Mouse (Mus musculus): ENCODE measurements around the gene Ptpa. TPM values are rescaled to one million over a fixed set of nuclear protein-coding genes. Genes with fewer than 3 reads are reported as not detected.

The Ptpa gene
- polyA plus RNA-seq, 1 experiment from 2014 or later: 131 TPM

DNA sequence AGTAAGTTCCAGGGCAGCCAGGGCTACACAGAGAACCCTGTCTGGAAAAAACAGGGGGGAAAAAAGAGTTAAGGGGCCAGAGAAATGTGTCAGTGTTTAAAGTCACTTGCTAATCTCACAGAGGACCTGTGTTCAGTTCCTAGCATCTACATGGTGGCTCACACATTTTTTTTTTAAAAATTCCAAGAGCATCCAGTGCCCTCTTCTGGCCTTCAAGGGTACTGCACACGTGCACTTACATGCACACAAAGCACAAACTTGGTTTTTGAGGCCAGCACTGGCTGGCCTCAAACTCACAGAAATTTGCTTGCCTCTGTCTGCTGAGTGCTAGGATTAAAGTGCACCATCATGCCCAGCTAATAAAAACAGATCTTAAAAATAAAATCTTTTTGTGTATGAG is 34.7 kb downstream of the Ptpa start:
- H3K9ac ChIP-seq (ENCODE audit: low read depth, low read length): no peak overlapping the region
- peaks cover 22% of the 10 kb centered on the region for H3K36me3 ChIP-seq (ENCODE audit: insufficient read depth, low read length)
- WGBS: 88% methylated on average over 1 of the region's 1 CpGs
- H3K9me3 ChIP-seq (replicated peaks; ENCODE audit: low read length): no peaks in the 10 kb centered on the region
- DNase-seq (ENCODE audit: low spot score): no peak
- peak; percentile 55 for TF ChIP-seq CTCF (IDR thresholded peaks at IDR 0.05; ENCODE audit: low read depth)
- ATAC-seq (replicated peaks; ENCODE audit: low FRiP score, low read depth): no peak
- H3K27ac ChIP-seq: no peak overlapping the region
- H3K27me3 ChIP-seq (ENCODE audit: insufficient read depth, low read length): no peaks in the 10 kb centered on the region
- no peak overlapping the region for H3K4me2 ChIP-seq (ENCODE audit: low read length)
- H3K4me3 ChIP-seq (replicated peaks; ENCODE audit: low read depth, low read length): no peak overlapping the region
- H3K4me1 ChIP-seq (replicated peaks; ENCODE audit: insufficient read depth, low read length): peaks cover 7% of the 10 kb centered on the region

DNA sequence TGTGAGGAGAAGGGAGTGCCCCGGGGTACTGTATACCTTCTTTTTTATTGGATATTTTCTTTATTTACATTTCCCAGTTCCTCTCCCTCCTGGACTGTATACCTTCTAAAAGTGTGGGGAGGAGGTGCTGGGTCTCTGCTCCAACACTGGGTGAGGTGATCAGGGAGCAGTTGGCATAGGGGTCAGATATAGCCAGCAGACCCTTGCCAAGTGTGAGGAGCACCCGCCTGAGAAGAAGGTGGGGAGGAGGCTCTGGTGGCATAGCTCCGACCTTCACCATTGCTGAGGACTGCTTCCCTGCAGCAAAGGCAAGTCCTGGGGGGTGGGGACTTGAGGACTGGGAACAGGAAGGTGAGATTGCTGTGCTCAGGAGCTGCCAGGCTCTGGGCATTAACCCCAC is 35.7 kb downstream of the Ptpa start:
- no peaks in the 10 kb centered on the region for H3K9me3 ChIP-seq (replicated peaks; ENCODE audit: low read length)
- H3K4me1 ChIP-seq (replicated peaks; ENCODE audit: insufficient read depth, low read length): no peaks in the 10 kb centered on the region
- no peak for DNase-seq (ENCODE audit: low spot score)
- H3K4me2 ChIP-seq (ENCODE audit: low read length): no peak overlapping the region
- no peak overlapping the region for H3K27ac ChIP-seq
- 0 out of 2 replicates have a peak, but pooled peaks have one; percentile 16 for ATAC-seq (replicated peaks; ENCODE audit: low FRiP score, low read depth)
- TF ChIP-seq CTCF (IDR thresholded peaks at IDR 0.05; ENCODE audit: low read depth): no peak
- H3K4me3 ChIP-seq (replicated peaks; ENCODE audit: low read depth, low read length): no peak overlapping the region
- no peaks in the 10 kb centered on the region for H3K27me3 ChIP-seq (ENCODE audit: insufficient read depth, low read length)
- H3K9ac ChIP-seq (ENCODE audit: low read depth, low read length): no peak overlapping the region
- 71% methylated on average over 3 of the region's 3 CpGs for WGBS
- peaks cover 22% of the 10 kb centered on the region for H3K36me3 ChIP-seq (ENCODE audit: insufficient read depth, low read length)

DNA sequence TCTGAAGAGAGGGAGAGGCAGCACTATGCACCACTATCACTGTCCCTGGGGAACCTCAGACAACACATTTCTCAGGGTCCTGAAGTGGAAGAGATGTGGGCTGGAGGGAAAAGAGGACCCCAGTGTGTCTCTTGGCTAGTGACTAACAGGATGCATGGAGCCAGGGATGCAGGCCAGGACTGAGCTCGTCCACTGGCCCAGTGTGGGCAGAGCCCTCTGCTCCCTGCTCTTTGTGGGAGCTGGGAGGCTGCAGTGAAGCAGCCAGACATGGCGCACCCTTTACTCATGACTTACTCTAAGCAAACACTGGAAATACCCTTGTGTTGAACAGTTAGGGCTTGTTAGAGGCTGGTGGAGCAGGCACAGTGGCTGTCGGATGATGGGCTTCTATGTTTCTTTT is 37.7 kb downstream of the Ptpa start:
- H3K27me3 ChIP-seq (ENCODE audit: insufficient read depth, low read length): no peaks in the 10 kb centered on the region
- H3K4me2 ChIP-seq (ENCODE audit: low read length): no peak overlapping the region
- no peaks in the 10 kb centered on the region for H3K9me3 ChIP-seq (replicated peaks; ENCODE audit: low read length)
- H3K4me3 ChIP-seq (replicated peaks; ENCODE audit: low read depth, low read length): no peak overlapping the region
- WGBS: 85% methylated on average over 3 of the region's 3 CpGs
- ATAC-seq (replicated peaks; ENCODE audit: low FRiP score, low read depth): no peak
- H3K36me3 ChIP-seq (ENCODE audit: insufficient read depth, low read length): peaks cover 18% of the 10 kb centered on the region; the same call in 1 of the 2 replicates
- no peak for DNase-seq (ENCODE audit: low spot score)
- no peak overlapping the region for H3K27ac ChIP-seq
- no peak for TF ChIP-seq CTCF (IDR thresholded peaks at IDR 0.05; ENCODE audit: low read depth)
- H3K9ac ChIP-seq (ENCODE audit: low read depth, low read length): no peak overlapping the region
- no peaks in the 10 kb centered on the region for H3K4me1 ChIP-seq (replicated peaks; ENCODE audit: insufficient read depth, low read length)

DNA sequence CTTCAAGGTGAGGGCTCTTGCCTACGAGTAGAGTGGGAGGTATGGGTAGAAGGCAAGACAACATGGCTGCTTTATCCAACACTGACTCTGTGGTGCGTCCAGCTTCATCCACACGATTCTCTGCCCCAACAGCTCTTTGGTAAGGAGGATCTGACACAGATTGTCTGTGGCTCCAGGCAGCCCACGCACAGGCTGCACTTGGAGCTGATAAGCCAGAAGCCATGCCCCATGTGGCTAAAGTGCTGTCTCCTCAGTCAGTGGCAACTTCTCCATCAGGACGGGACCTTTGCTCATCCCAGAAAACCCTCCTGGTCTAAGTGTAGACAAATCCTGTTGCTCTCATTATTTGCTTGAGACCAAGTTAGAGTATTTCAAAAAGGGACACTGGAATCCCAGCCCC is 38.7 kb downstream of the Ptpa start:
- no peak overlapping the region for H3K4me2 ChIP-seq (ENCODE audit: low read length)
- H3K4me1 ChIP-seq (replicated peaks; ENCODE audit: insufficient read depth, low read length): no peaks in the 10 kb centered on the region
- no peak overlapping the region for H3K4me3 ChIP-seq (replicated peaks; ENCODE audit: low read depth, low read length)
- no peak for DNase-seq (ENCODE audit: low spot score)
- H3K9ac ChIP-seq (ENCODE audit: low read depth, low read length): no peak overlapping the region
- no peak for TF ChIP-seq CTCF (IDR thresholded peaks at IDR 0.05; ENCODE audit: low read depth)
- H3K27ac ChIP-seq: no peak overlapping the region
- no peak for ATAC-seq (replicated peaks; ENCODE audit: low FRiP score, low read depth)
- H3K9me3 ChIP-seq (replicated peaks; ENCODE audit: low read length): no peaks in the 10 kb centered on the region
- peaks cover 11% of the 10 kb centered on the region; the same call in 1 of the 2 replicates for H3K36me3 ChIP-seq (ENCODE audit: insufficient read depth, low read length)
- H3K27me3 ChIP-seq (ENCODE audit: insufficient read depth, low read length): no peaks in the 10 kb centered on the region
- 81% methylated on average over 5 of the region's 5 CpGs for WGBS

DNA sequence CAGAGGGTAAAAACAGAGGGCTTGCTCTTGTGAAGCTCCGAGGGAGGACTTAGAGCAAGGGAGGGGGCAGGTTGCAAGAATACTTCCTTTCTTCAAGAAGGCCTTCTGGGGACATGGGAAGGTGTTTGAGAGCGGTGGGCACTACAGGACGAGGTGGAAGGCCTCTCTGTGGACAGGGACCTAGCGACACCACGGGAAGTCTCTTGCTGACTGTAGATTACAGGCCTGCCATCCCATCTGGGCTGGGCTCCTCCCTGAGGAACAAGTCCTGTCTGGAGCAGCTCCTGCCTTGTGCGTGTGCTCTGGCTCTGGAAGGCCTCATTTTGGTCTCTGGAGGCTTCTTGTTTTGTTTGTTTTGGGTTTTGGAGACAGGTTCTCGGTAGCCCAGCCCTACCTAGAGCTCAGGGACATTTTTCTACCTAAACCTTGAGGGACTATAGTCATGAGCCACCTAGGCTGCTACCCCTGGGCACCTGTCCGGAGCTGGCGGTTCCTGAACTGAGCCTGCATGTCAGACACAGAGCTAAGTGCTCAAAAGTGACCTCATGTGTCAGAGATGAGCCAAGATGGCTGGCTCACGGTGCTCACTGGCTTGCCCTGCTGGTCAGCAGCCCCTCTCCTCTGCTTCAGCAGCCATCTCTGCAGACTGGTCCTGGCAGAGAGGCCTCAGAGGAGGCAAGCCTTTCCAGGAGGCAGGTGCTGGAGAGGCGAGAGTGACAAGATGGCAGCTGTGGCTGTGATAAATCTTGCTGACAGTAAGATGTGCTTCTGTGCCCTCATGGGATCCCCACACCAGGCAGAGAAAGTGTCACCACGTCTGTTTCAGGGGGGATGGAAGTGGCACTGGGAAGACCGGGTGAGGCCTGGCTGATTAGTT is 40.5 kb downstream of the Ptpa start:
- no peak for DNase-seq (ENCODE audit: low spot score)
- no peak for TF ChIP-seq CTCF (IDR thresholded peaks at IDR 0.05; ENCODE audit: low read depth)
- no peaks in the 10 kb centered on the region for H3K4me1 ChIP-seq (replicated peaks; ENCODE audit: insufficient read depth, low read length)
- no peaks in the 10 kb centered on the region for H3K9me3 ChIP-seq (replicated peaks; ENCODE audit: low read length)
- 0 out of 2 replicates have a peak, but pooled peaks cover 4% of the 10 kb centered on the region for H3K36me3 ChIP-seq (ENCODE audit: insufficient read depth, low read length)
- H3K9ac ChIP-seq (ENCODE audit: low read depth, low read length): no peak overlapping the region
- WGBS: 72% methylated on average over 13 of the region's 13 CpGs
- ATAC-seq (replicated peaks; ENCODE audit: low FRiP score, low read depth): no peak
- H3K4me2 ChIP-seq (ENCODE audit: low read length): no peak overlapping the region
- H3K27ac ChIP-seq: no peak overlapping the region
- H3K4me3 ChIP-seq (replicated peaks; ENCODE audit: low read depth, low read length): no peak overlapping the region
- H3K27me3 ChIP-seq (ENCODE audit: insufficient read depth, low read length): no peaks in the 10 kb centered on the region

DNA sequence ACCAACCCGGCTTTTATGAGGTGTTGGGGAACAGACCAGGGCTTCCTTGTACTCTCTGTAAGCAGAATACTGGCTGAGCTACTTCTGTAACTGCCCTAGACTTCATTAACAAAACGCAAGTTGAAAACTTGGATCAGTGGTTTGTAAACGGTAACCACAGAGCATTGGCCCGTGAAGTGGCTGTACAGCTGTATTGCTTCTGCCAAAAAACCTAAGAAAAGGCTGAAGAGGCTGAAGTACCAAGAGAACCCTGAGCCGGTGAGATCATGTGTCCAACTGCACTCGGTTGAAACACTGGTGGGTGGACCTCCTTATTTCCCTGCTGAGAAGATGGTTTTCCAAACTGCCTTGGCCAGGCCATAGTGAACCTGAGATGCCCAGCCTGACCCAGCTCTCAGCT is 42.5 kb downstream of the Ptpa start:
- whole genome bisulfite sequencing: 49% methylated on average over 6 of the region's 6 CpGs
- no peaks in the 10 kb centered on the region for H3K36me3 ChIP-seq (ENCODE audit: insufficient read depth, low read length)
- H3K9me3 ChIP-seq (replicated peaks; ENCODE audit: low read length): no peaks in the 10 kb centered on the region
- H3K27ac ChIP-seq: peak overlapping the region; percentile 70
- no peak overlapping the region for H3K4me3 ChIP-seq (replicated peaks; ENCODE audit: low read depth, low read length)
- peaks cover 2% of the 10 kb centered on the region; the same call in 1 of the 2 replicates for H3K4me1 ChIP-seq (replicated peaks; ENCODE audit: insufficient read depth, low read length)
- H3K4me2 ChIP-seq (ENCODE audit: low read length): no peak overlapping the region
- H3K9ac ChIP-seq (ENCODE audit: low read depth, low read length): no peak overlapping the region
- no peaks in the 10 kb centered on the region for H3K27me3 ChIP-seq (ENCODE audit: insufficient read depth, low read length)
- TF ChIP-seq CTCF (IDR thresholded peaks at IDR 0.05; ENCODE audit: low read depth): no peak
- DNase-seq (ENCODE audit: low spot score) (no peak), ATAC-seq (replicated peaks; ENCODE audit: low FRiP score, low read depth) (no peak)

Data from kidney, postnatal 0 days (tissue).